Mouse (Mus musculus): Measurements from ENCODE around the gene Map4k1. TPM values are rescaled to one million over a fixed set of nuclear protein-coding genes. Genes with fewer than 3 reads are reported as not detected.
A peak's percentile ranks its signal among the peaks of the same experiment; 100 is the strongest.

Gene Map4k1
- polyA plus RNA-seq, 1 experiment from 2014 or later, result 7.6 TPM

DNA sequence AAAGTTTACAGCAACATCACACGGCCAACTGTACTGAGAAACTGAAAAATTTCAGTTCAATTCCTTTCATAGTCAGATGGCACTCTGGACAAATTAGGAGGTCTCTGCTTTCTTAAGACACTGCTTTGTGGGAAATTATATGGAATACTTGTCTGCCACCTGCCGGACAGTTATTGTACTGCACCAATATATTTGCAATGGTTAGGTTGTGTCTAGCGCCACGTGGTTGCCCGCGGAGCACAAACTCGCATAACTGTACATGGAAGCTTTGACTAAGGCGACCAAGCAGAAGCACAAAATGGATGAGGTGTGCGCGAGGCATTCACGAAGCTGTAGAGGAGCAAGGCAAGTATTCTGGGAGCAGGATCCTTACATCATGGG, 57.7 kb downstream of the Map4k1 start:
- Histone ChIP-seq H3K4me1 (peaks cover 26% of the 10 kb centered on the region), H3K9ac (no peak overlapping the region), H3K4me3 (peak overlapping the region; percentile 37), H3K36me3 (no peaks in the 10 kb centered on the region), H3K9me3 (no peaks in the 10 kb centered on the region), H3K27me3 (no peaks in the 10 kb centered on the region), H3K4me2 (peak overlapping the region; percentile 61), H3K27ac (peak overlapping the region; percentile 39)
- peak; percentile 59; the same call in 1 of the 2 replicates for ATAC-seq (ENCODE audit: insufficient number of reproducible peaks, low FRiP score, low TSS enrichment, low read depth)
- WGBS, result under 1% methylated on average over 11 of the region's 11 CpGs

DNA sequence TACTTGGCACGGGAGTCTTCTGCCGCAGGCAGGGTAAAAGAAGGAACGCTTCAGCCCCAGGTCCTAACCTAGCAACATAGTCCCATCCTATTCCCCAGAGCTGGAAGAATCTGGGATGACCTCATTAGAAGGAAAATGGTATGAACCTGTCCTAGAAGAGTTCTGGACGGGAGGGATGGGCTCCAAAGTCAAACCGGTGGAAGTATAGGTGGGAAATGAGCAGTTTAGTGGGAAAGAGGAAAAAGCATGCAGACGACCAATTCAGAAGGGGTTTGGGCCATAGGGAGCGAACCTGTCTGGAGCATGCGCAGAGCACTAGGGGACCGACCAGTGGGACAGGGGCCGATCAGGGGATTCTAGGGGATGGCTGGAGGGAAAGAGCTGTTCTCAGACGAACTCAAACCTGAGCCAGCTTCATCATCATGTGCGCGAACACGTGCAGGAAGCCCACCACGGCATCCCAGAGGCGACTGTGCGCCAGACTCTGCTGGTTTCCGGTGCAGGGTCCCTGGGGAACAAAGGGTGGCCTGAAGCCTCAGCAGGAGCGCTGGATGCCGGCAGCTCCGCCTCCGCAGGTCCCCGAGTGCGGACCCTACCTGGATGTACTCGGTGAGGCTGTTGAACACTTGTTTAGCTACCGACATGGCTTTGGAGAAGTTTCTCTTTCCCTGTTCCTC, 58.3 kb downstream of the Map4k1 start:
- WGBS, result under 1% methylated on average over 26 of the region's 26 CpGs
- Histone ChIP-seq H3K9me3 (no peaks in the 10 kb centered on the region), H3K9ac (peak overlapping the region; percentile 5; the same call in 1 of the 2 replicates), H3K4me2 (peak overlapping the region; percentile 61), H3K4me1 (peaks cover 29% of the 10 kb centered on the region), H3K27me3 (no peaks in the 10 kb centered on the region), H3K4me3 (peak overlapping the region; percentile 37), H3K36me3 (no peaks in the 10 kb centered on the region), H3K27ac (peak overlapping the region; percentile 39)
- no peak; the same call in 1 of the 2 replicates for ATAC-seq (ENCODE audit: insufficient number of reproducible peaks, low FRiP score, low TSS enrichment, low read depth)

GRCm38 (mm10) chr7:29041194-29041593, 59.3 kb downstream of the Map4k1 start:
- no peaks in the 10 kb centered on the region for H3K36me3 ChIP-seq
- WGBS, result 79% methylated on average over 5 of the region's 5 CpGs
- H3K9me3 ChIP-seq, result no peaks in the 10 kb centered on the region
- H3K27me3 ChIP-seq, result no peaks in the 10 kb centered on the region
- H3K4me3 ChIP-seq, result no peak overlapping the region
- no peak overlapping the region for H3K4me2 ChIP-seq
- ATAC-seq (ENCODE audit: insufficient number of reproducible peaks, low FRiP score, low TSS enrichment, low read depth), result no peak
- no peak overlapping the region for H3K9ac ChIP-seq
- H3K4me1 ChIP-seq, result peaks cover 30% of the 10 kb centered on the region
- H3K27ac ChIP-seq, result no peak overlapping the region

DNA sequence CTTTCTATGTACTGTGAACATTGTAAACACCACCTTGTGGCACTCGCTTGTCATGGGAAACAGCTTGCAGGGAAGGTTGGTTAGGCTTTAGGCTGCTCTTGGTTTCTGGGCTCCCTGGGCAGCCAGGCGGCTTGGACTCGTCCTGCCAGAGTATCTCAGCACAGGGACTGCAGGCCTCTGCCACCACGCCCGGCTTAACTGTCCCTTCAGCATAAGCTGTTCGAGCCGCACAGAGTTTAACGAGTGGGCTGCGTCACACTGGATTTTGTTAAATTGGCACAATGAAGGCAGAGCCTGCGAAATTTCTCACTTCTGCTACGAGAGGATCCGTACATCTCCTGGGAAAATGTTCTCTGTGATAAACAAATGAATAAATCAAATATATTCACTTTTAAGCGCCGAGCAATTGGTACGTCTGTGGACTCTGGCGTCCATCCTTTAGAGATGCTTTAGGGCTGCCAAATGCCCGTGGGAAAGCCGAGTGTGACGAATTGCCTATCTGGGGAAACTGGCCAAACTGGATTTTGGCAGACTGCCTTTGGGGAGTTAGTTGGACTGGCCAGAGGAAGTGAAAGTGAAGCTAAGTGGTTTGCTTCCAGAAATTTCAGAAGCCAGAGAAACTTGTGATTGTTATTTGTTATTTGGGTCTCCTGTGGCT, 61.3 kb downstream of the Map4k1 start:
- Histone ChIP-seq H3K36me3 (no peaks in the 10 kb centered on the region), H3K27me3 (no peaks in the 10 kb centered on the region), H3K4me2 (no peak overlapping the region; the same call in 1 of the 2 replicates), H3K4me1 (peaks cover 33% of the 10 kb centered on the region), H3K9ac (no peak overlapping the region), H3K9me3 (no peaks in the 10 kb centered on the region), H3K27ac (peak overlapping the region; percentile 63), H3K4me3 (no peak overlapping the region)
- ATAC-seq (ENCODE audit: insufficient number of reproducible peaks, low FRiP score, low TSS enrichment, low read depth), result no peak
- WGBS, result 50% methylated on average over 19 of the region's 19 CpGs

- H3K4me3 ChIP-seq, result no peak overlapping the region
- peaks cover 33% of the 10 kb centered on the region for H3K4me1 ChIP-seq
- H3K36me3 ChIP-seq, result no peaks in the 10 kb centered on the region
- no peak overlapping the region; the same call in 1 of the 2 replicates for H3K4me2 ChIP-seq
- 47% methylated on average over 11 of the region's 11 CpGs for WGBS
- H3K27ac ChIP-seq, result peak overlapping the region; percentile 63; the same call in 1 of the 2 replicates
- H3K9ac ChIP-seq, result no peak overlapping the region
- H3K9me3 ChIP-seq, result no peaks in the 10 kb centered on the region
- ATAC-seq (ENCODE audit: insufficient number of reproducible peaks, low FRiP score, low TSS enrichment, low read depth), result no peak
- no peaks in the 10 kb centered on the region for H3K27me3 ChIP-seq
Observed at GRCm38 (mm10) chr7:29043674-29044057, 61.8 kb downstream of the Map4k1 start.

DNA sequence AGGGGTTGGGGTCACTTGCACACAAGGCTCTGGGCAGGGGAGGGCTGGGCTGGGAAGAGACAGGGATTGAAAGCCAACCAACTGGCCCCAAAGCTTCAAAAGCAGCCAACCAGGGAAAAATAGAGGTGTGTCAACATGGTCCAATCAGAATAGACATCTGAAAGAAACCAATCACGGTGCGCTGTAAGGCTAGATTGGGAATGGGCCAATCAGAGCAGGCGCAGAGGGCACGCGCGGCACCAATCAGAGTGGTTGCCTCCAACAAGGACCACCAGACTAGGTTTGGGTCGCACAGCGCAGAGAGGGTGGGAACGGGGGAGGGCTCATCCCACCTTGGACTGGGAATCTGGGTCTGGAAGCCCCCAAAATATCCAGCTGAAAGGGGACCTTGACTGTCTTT, 62.5 kb downstream of the Map4k1 start:
- Histone ChIP-seq H3K36me3 (no peaks in the 10 kb centered on the region), H3K27me3 (no peaks in the 10 kb centered on the region), H3K9ac (no peak overlapping the region), H3K4me2 (no peak overlapping the region), H3K27ac (no peak overlapping the region), H3K9me3 (no peaks in the 10 kb centered on the region), H3K4me1 (peaks cover 33% of the 10 kb centered on the region), H3K4me3 (no peak overlapping the region)
- no peak for ATAC-seq (ENCODE audit: insufficient number of reproducible peaks, low FRiP score, low TSS enrichment, low read depth)
- WGBS, result 65% methylated on average over 9 of the region's 9 CpGs

- Histone ChIP-seq H3K9ac (no peak overlapping the region), H3K27me3 (no peaks in the 10 kb centered on the region), H3K9me3 (no peaks in the 10 kb centered on the region), H3K27ac (no peak overlapping the region), H3K4me1 (peaks cover 23% of the 10 kb centered on the region), H3K4me3 (no peak overlapping the region), H3K4me2 (no peak overlapping the region), H3K36me3 (no peaks in the 10 kb centered on the region)
- WGBS, result 4% methylated on average over 12 of the region's 12 CpGs
- no peak for ATAC-seq (ENCODE audit: insufficient number of reproducible peaks, low FRiP score, low TSS enrichment, low read depth)
Observed at GRCm38 (mm10) chr7:29046533-29046932, 64.7 kb downstream of the Map4k1 start.

DNA sequence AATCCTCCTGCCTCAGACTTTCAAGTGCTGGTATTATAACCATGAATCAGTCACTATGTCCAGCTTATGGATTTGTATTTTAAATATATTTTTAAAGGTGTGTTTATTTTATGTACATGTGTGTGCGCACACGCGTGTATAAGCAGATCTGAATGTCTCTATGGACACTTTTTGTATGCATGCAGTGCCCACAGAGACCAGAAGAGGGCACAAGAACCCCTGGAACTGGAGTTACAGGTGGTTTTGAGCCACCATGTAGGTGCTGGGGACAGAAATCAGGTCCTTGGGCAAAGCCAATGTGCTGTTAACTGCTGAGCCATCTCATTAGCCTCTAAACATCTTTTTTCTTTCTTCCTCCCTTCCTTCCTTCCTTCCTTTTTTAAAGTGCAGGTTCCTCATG, 66.2 kb downstream of the Map4k1 start:
- ATAC-seq (ENCODE audit: insufficient number of reproducible peaks, low FRiP score, low TSS enrichment, low read depth), result no peak
- Histone ChIP-seq H3K4me3 (no peak overlapping the region), H3K27ac (no peak overlapping the region), H3K9me3 (no peaks in the 10 kb centered on the region), H3K9ac (no peak overlapping the region), H3K4me2 (no peak overlapping the region), H3K4me1 (peaks cover 25% of the 10 kb centered on the region), H3K27me3 (peaks cover 13% of the 10 kb centered on the region), H3K36me3 (no peaks in the 10 kb centered on the region)
- WGBS, result 75% methylated on average over 3 of the region's 3 CpGs

DNA sequence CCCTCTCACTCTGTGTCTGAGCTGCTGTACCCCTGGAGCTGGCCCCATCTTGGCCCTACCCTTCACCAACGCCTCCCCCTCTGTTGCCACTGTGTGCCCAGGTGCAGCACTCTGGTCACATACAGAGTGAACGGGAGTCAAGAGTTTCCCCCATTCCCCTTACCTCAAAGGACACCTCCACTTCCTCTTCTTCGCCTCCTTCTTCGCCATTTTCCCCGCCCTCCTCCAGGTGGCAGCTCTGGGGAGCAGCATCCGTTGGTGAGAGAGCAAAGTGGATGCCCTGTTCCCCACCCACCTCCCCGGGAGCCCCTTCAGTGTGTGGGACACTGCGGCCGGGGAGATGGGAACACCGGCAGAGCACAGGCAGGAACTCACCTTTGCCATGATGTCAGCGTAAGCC, 66.8 kb downstream of the Map4k1 start:
- Histone ChIP-seq H3K9me3 (no peaks in the 10 kb centered on the region), H3K36me3 (no peaks in the 10 kb centered on the region), H3K4me3 (no peak overlapping the region), H3K4me1 (peaks cover 20% of the 10 kb centered on the region), H3K27ac (no peak overlapping the region), H3K9ac (no peak overlapping the region), H3K4me2 (no peak overlapping the region), H3K27me3 (peaks cover 18% of the 10 kb centered on the region)
- 75% methylated on average over 11 of the region's 11 CpGs for WGBS
- ATAC-seq (ENCODE audit: insufficient number of reproducible peaks, low FRiP score, low TSS enrichment, low read depth), result no peak

DNA sequence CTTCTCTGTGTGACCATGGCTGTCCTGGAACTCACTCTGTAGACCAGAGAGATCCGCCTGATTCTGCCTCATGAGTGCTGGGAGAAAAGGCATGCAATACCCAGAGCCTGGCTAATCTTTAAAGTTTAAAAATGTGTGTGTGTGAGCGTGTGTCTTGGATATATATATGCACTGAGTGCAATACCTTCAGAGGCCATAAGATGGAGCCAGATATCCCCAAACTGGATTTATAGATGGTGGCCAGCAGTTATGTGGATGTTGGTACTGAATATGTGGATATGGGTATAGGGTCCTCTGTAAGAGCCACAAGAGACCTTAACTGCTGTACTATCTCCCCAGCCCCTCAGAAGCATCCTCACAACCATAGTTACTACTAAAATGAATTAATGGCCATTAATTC, 68.9 kb downstream of the Map4k1 start:
- Histone ChIP-seq H3K9me3 (no peaks in the 10 kb centered on the region), H3K36me3 (no peaks in the 10 kb centered on the region), H3K9ac (no peak overlapping the region), H3K4me2 (no peak overlapping the region), H3K27ac (no peak overlapping the region), H3K27me3 (peaks cover 35% of the 10 kb centered on the region), H3K4me1 (peaks cover 10% of the 10 kb centered on the region), H3K4me3 (no peak overlapping the region)
- no peak for ATAC-seq (ENCODE audit: insufficient number of reproducible peaks, low FRiP score, low TSS enrichment, low read depth)
- 40% methylated on average over 2 of the region's 2 CpGs for WGBS

DNA sequence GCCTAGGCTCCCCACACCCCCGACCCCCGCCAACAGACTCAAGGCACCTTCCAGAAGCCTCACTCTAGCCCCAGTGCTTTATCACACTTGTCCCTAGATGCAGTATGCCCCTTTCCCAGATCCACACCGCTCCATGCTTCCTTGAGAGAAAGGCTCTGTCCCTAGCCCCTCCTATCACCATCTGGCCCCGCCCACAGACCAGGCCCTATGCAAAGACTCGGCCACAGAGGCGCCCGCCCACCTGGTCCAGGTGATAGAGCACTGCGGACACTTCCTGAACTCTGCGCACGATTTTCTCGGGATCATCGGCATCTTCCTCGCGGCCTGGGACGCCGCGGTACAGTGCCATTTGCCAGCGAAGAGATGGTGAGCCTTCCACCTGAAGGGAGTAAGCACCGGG, 71.0 kb downstream of the Map4k1 start:
- Histone ChIP-seq H3K4me1 (peaks cover 5% of the 10 kb centered on the region; the same call in 1 of the 2 replicates), H3K4me2 (peak overlapping the region; percentile 39), H3K4me3 (peak overlapping the region; percentile 19; the same call in 1 of the 2 replicates), H3K27me3 (peaks cover 35% of the 10 kb centered on the region), H3K36me3 (no peaks in the 10 kb centered on the region), H3K9me3 (no peaks in the 10 kb centered on the region), H3K27ac (no peak overlapping the region), H3K9ac (no peak overlapping the region)
- no peak for ATAC-seq (ENCODE audit: insufficient number of reproducible peaks, low FRiP score, low TSS enrichment, low read depth)
- WGBS, result 6% methylated on average over 19 of the region's 19 CpGs

All from limb, embryonic 15.5 days (tissue).